Mouse (Mus musculus) ES-E14 (cell line): ENCODE data around the gene Tfeb. TPM values are rescaled to one million over a fixed set of nuclear protein-coding genes. Genes with fewer than 3 reads are reported as not detected.

ENCODE experiments used
- DNase-seq: peaks from one replicate; pipeline ENCODE4 v3.0.0-alpha.2; 2013; ENCODE audit warnings: low read depth, low spot score
- H3K27ac ChIP-seq: 2 replicates; pipeline ENCODE4 v1.5.1; 2012; ENCODE audit warnings: low read depth, mild to moderate bottlenecking, low read length, moderate library complexity, mixed read lengths; ENCODE audit not compliant: poor library complexity, insufficient read depth, severe bottlenecking
- H3K36me3 ChIP-seq: 2 replicates; pipeline ENCODE4 v1.6.1; 2012; ENCODE audit warnings: mild to moderate bottlenecking, low read length, moderate library complexity, mixed read lengths; ENCODE audit not compliant: control insufficient read depth, poor library complexity, insufficient read depth, severe bottlenecking
- H3K4me1 ChIP-seq, 2 experiments: fragments of 150-350 bp in 1 of 2; sonication (generic) in 1 of 2; 2 replicates each; pipeline ENCODE4 v1.6.1; 2012; ENCODE audit warnings: low read length in 2 of 2, mild to moderate bottlenecking in 1 of 2, mixed read lengths in 1 of 2; ENCODE audit not compliant: control insufficient read depth in 2 of 2, insufficient read depth in 2 of 2, poor library complexity in 1 of 2
- H3K4me3 ChIP-seq, 2 experiments: fragments of 150-350 bp in 1 of 2; sonication (generic) in 1 of 2; 2 replicates each; pipeline ENCODE4 v1.5.1; 2012; ENCODE audit warnings: low read length in 2 of 2, low read depth in 1 of 2, mild to moderate bottlenecking in 1 of 2, mixed read lengths in 1 of 2; ENCODE audit not compliant: insufficient read depth in 1 of 2, poor library complexity in 1 of 2, severe bottlenecking in 1 of 2
- H3K9ac ChIP-seq: 2 replicates; pipeline ENCODE4 v1.6.1; 2012; ENCODE audit warnings: low read depth, mild to moderate bottlenecking, low read length, mixed read lengths; ENCODE audit not compliant: poor library complexity, insufficient read depth, severe bottlenecking
- H3K9me3 ChIP-seq: fragments of 150-350 bp; sonication (generic); 2 replicates; pipeline ENCODE4 v1.6.1; 2012; ENCODE audit warnings: low read depth, mild to moderate bottlenecking, low read length; ENCODE audit not compliant: control insufficient read depth, insufficient read depth
- CHD2 ChIP-seq: IDR thresholded peaks from 2 replicates; pipeline ENCODE4 v1.6.1; 2014; ENCODE audit warnings: mild to moderate bottlenecking, low read depth, low read length, inconsistent platforms
- HCFC1 ChIP-seq: IDR thresholded peaks from 2 replicates; pipeline ENCODE4 v1.6.1; 2012; ENCODE audit warnings: low read length, inconsistent platforms, borderline replicate concordance; ENCODE audit not compliant: insufficient read depth
- MAFK ChIP-seq: IDR thresholded peaks from 2 replicates; pipeline ENCODE4 v1.6.1; 2014; ENCODE audit warnings: mild to moderate bottlenecking, low read depth, low read length, inconsistent platforms; ENCODE audit not compliant: insufficient read depth
- ZC3H11A ChIP-seq: IDR thresholded peaks from 2 replicates; pipeline ENCODE4 v1.6.1; 2012; ENCODE audit warnings: low read depth, mild to moderate bottlenecking, inconsistent platforms, low read length, borderline replicate concordance
- ZNF384 ChIP-seq: IDR thresholded peaks from 2 replicates; pipeline ENCODE4 v1.6.1; 2012; ENCODE audit warnings: low read depth, low read length, inconsistent platforms
- in situ Hi-C, 2 experiments: fragments of 600-800 bp; cut with MboI; formaldehyde crosslinking; loops; one replicate each; pipeline ENCODE4 v1.15.1; 2025; ENCODE audit warnings: low sequenced_read_pairs in 2 of 2, inconsistent platforms in 1 of 2; ENCODE audit not compliant: unreplicated experiment in 2 of 2
- total RNA-seq: library from RNA; depleted of rRNA; stranded (reverse); fragments of 300-350 nt; gene quantifications from 2 replicates; pipeline ENCODE4 v1.2.3, GENCODE M21; 2012

Gene Tfeb
- total RNA-seq, 1 experiment, result 21.0 TPM

- peaks cover 5% of the 10 kb centered on the region; the same call in 1 of the 2 replicates for H3K36me3 ChIP-seq
- in situ Hi-C loops, result no loop called here
- H3K9me3 ChIP-seq, result no peaks in the 10 kb centered on the region
- no peak for TF ChIP-seq HCFC1
- no peak for TF ChIP-seq CHD2
- TF ChIP-seq ZNF384, result no peak
- TF ChIP-seq ZC3H11A, result no peak
- peak overlapping the region in 1 of 2 experiments; percentile 6; a peak in 1 of 4 replicates for H3K4me3 ChIP-seq
- H3K4me1 ChIP-seq, result peaks cover 5 to 41% of the 10 kb centered on the region in 2 experiments
- no peak overlapping the region for H3K9ac ChIP-seq
- DNase-seq, result no peak
- peak overlapping the region; percentile 45 for H3K27ac ChIP-seq
Observed at GRCm38 (mm10) chr17:47818038-47818725, 81.4 kb downstream of the Tfeb start.

- Histone ChIP-seq H3K27ac (no peak overlapping the region), H3K9ac (no peak overlapping the region), H3K36me3 (peaks cover 2% of the 10 kb centered on the region; the same call in 1 of the 2 replicates), H3K9me3 (no peaks in the 10 kb centered on the region), H3K4me3 (no peak overlapping the region), H3K4me1 (peaks cover 7 to 17% of the 10 kb centered on the region in 2 experiments)
- TF ChIP-seq ZC3H11A (no peak), MAFK (no peak), CHD2 (no peak), ZNF384 (no peak), HCFC1 (no peak)
- in situ Hi-C loops, result no loop called here
- DNase-seq, result no peak
Observed at GRCm38 (mm10) chr17:47821339-47821738, 84.5 kb downstream of the Tfeb start.

GRCm38 (mm10) chr17:47831161-47831560, 94.3 kb downstream of the Tfeb start:
- no peak for DNase-seq
- H3K9ac ChIP-seq, result no peak overlapping the region
- H3K27ac ChIP-seq, result no peak overlapping the region
- peaks cover 3% of the 10 kb centered on the region; the same call in 1 of the 2 replicates for H3K36me3 ChIP-seq
- no peak overlapping the region for H3K4me3 ChIP-seq
- in situ Hi-C loops, result no loop called here
- peaks cover 0 to 11% of the 10 kb centered on the region in 2 experiments; a peak in 2 of 4 replicates for H3K4me1 ChIP-seq
- H3K9me3 ChIP-seq, result no peaks in the 10 kb centered on the region
- TF ChIP-seq MAFK, result no peak
- no peak for TF ChIP-seq CHD2

GRCm38 (mm10) chr17:47831772-47832171, 94.9 kb downstream of the Tfeb start:
- in situ Hi-C loops, result no loop called here
- Histone ChIP-seq H3K36me3 (peaks cover 3% of the 10 kb centered on the region; the same call in 1 of the 2 replicates), H3K27ac (peak overlapping the region; percentile 5; the same call in 1 of the 2 replicates), H3K4me3 (no peak overlapping the region), H3K9ac (no peak overlapping the region), H3K4me1 (peaks cover 0 to 11% of the 10 kb centered on the region in 2 experiments; a peak in 2 of 4 replicates), H3K9me3 (no peaks in the 10 kb centered on the region)
- TF ChIP-seq CHD2, result no peak
- no peak for TF ChIP-seq MAFK
- no peak for TF ChIP-seq ZNF384
- no peak for TF ChIP-seq ZC3H11A
- no peak for TF ChIP-seq HCFC1
- no peak for DNase-seq
